Mouse (Mus musculus) liver, postnatal 0 days (tissue): ENCODE measurements at regions not wholly inside any gene's neighbourhood (a gene's known extent, or its start where the extent isn't known, plus 50 kb on each side); places are given as distances from the start of the nearest gene placed in this dataset.

ENCODE experiments used
- CTCF ChIP-seq: sonication (generic); IDR thresholded peaks from 2 replicates; pipeline ENCODE4 v1.5.1; 2016; ENCODE audit warnings: antibody characterized with exemption, low read depth
- EP300 ChIP-seq: IDR thresholded peaks from 2 replicates; pipeline ENCODE4 v1.6.1; 2016; ENCODE audit warnings: antibody characterized with exemption, low read depth, mild to moderate bottlenecking

- TF ChIP-seq EP300: no peak
- TF ChIP-seq CTCF: no peak
These were observed 172.0 kb upstream of the Slc25a13 start for GRCm38 (mm10) chr6:6388835-6389440.
